Mouse (Mus musculus): ENCODE measurements around the gene Mon1a. TPM values are rescaled to one million over a fixed set of nuclear protein-coding genes. Genes with fewer than 3 reads are reported as not detected.

Mon1a gene
- total and polyA plus RNA-seq, 2 experiments from 2014 or later = 9.9 to 16.4 TPM

- no peak overlapping the region for H3K4me2 ChIP-seq (ENCODE audit: low read depth, low read length)
- ATAC-seq (ENCODE audit: insufficient read depth, low read depth) = no peak
- no peak overlapping the region for H3K27ac ChIP-seq (ENCODE audit: low read depth)
- peaks cover 11% of the 10 kb centered on the region for H3K4me1 ChIP-seq (ENCODE audit: control insufficient read depth, insufficient read depth)
- H3K27me3 ChIP-seq (ENCODE audit: control insufficient read depth, insufficient read depth, low read length) = no peaks in the 10 kb centered on the region
- H3K9me3 ChIP-seq (replicated peaks; ENCODE audit: control insufficient read depth, low read length) = no peaks in the 10 kb centered on the region
- no peak overlapping the region for H3K9ac ChIP-seq (replicated peaks; ENCODE audit: low read depth, low read length)
- TF ChIP-seq CTCF (IDR thresholded peaks at IDR 0.05; ENCODE audit: low read depth) (no peak), EP300 (IDR thresholded peaks at IDR 0.05; ENCODE audit: low read depth) (no peak)
- no peak overlapping the region for H3K4me3 ChIP-seq (ENCODE audit: low read depth, low read length)
- WGBS = 67% methylated on average over 5 of the region's 5 CpGs
- H3K36me3 ChIP-seq (replicated peaks; ENCODE audit: control insufficient read depth, insufficient read depth, low read length) = no peaks in the 10 kb centered on the region
- DNase-seq (ENCODE audit: low spot score) = no peak
Observed at GRCm38 (mm10) chr9:107919441-107919840, 31.5 kb downstream of the Mon1a start.

- peaks cover 30% of the 10 kb centered on the region for H3K4me1 ChIP-seq (ENCODE audit: control insufficient read depth, insufficient read depth)
- no peak overlapping the region for H3K4me3 ChIP-seq (ENCODE audit: low read depth, low read length)
- DNase-seq (ENCODE audit: low spot score) (no peak), ATAC-seq (ENCODE audit: insufficient read depth, low read depth) (peak; percentile 40; the same call in 1 of the 2 replicates)
- no peaks in the 10 kb centered on the region for H3K36me3 ChIP-seq (replicated peaks; ENCODE audit: control insufficient read depth, insufficient read depth, low read length)
- H3K4me2 ChIP-seq (ENCODE audit: low read depth, low read length) = no peak overlapping the region
- 51% methylated on average over 7 of the region's 7 CpGs for WGBS
- H3K9me3 ChIP-seq (replicated peaks; ENCODE audit: control insufficient read depth, low read length) = no peaks in the 10 kb centered on the region
- H3K27me3 ChIP-seq (ENCODE audit: control insufficient read depth, insufficient read depth, low read length) = no peaks in the 10 kb centered on the region
- H3K9ac ChIP-seq (replicated peaks; ENCODE audit: low read depth, low read length) = no peak overlapping the region
- TF ChIP-seq EP300 (IDR thresholded peaks at IDR 0.05; ENCODE audit: low read depth) (no peak), CTCF (IDR thresholded peaks at IDR 0.05; ENCODE audit: low read depth) (peak; percentile 46)
- no peak overlapping the region for H3K27ac ChIP-seq (ENCODE audit: low read depth)
Observed at GRCm38 (mm10) chr9:107923021-107923420, 35.1 kb downstream of the Mon1a start.

- Histone ChIP-seq H3K9ac (replicated peaks; ENCODE audit: low read depth, low read length) (no peak overlapping the region), H3K4me1 (ENCODE audit: control insufficient read depth, insufficient read depth) (peaks cover 38% of the 10 kb centered on the region), H3K27me3 (ENCODE audit: control insufficient read depth, insufficient read depth, low read length) (no peaks in the 10 kb centered on the region), H3K4me3 (ENCODE audit: low read depth, low read length) (no peak overlapping the region), H3K36me3 (replicated peaks; ENCODE audit: control insufficient read depth, insufficient read depth, low read length) (no peaks in the 10 kb centered on the region), H3K27ac (ENCODE audit: low read depth) (no peak overlapping the region), H3K4me2 (ENCODE audit: low read depth, low read length) (0 out of 2 replicates have a peak overlapping the region, but pooled peaks have one; percentile 10), H3K9me3 (replicated peaks; ENCODE audit: control insufficient read depth, low read length) (no peaks in the 10 kb centered on the region)
- WGBS = 16% methylated on average over 6 of the region's 6 CpGs
- no peak for TF ChIP-seq CTCF (IDR thresholded peaks at IDR 0.05; ENCODE audit: low read depth)
- TF ChIP-seq EP300 (IDR thresholded peaks at IDR 0.05; ENCODE audit: low read depth) = no peak
- DNase-seq (ENCODE audit: low spot score) = peak; percentile 45
- ATAC-seq (ENCODE audit: insufficient read depth, low read depth) = peak; percentile 57
Observed at GRCm38 (mm10) chr9:107923956-107924355, 36.0 kb downstream of the Mon1a start.

GRCm38 (mm10) chr9:107925251-107925650 lies 37.3 kb downstream of the Mon1a start:
- no peak overlapping the region for H3K4me2 ChIP-seq (ENCODE audit: low read depth, low read length)
- 48% methylated on average over 3 of the region's 3 CpGs for WGBS
- ATAC-seq (ENCODE audit: insufficient read depth, low read depth) = no peak
- no peaks in the 10 kb centered on the region for H3K9me3 ChIP-seq (replicated peaks; ENCODE audit: control insufficient read depth, low read length)
- no peak overlapping the region for H3K9ac ChIP-seq (replicated peaks; ENCODE audit: low read depth, low read length)
- no peaks in the 10 kb centered on the region for H3K27me3 ChIP-seq (ENCODE audit: control insufficient read depth, insufficient read depth, low read length)
- no peak for DNase-seq (ENCODE audit: low spot score)
- H3K36me3 ChIP-seq (replicated peaks; ENCODE audit: control insufficient read depth, insufficient read depth, low read length) = no peaks in the 10 kb centered on the region
- TF ChIP-seq EP300 (IDR thresholded peaks at IDR 0.05; ENCODE audit: low read depth) = no peak
- no peak for TF ChIP-seq CTCF (IDR thresholded peaks at IDR 0.05; ENCODE audit: low read depth)
- H3K4me1 ChIP-seq (ENCODE audit: control insufficient read depth, insufficient read depth) = peaks cover 38% of the 10 kb centered on the region
- H3K27ac ChIP-seq (ENCODE audit: low read depth) = no peak overlapping the region
- H3K4me3 ChIP-seq (ENCODE audit: low read depth, low read length) = no peak overlapping the region

- 19% methylated on average over 9 of the region's 9 CpGs for WGBS
- no peak for DNase-seq (ENCODE audit: low spot score)
- Histone ChIP-seq H3K4me1 (ENCODE audit: control insufficient read depth, insufficient read depth) (peaks cover 38% of the 10 kb centered on the region), H3K27me3 (ENCODE audit: control insufficient read depth, insufficient read depth, low read length) (no peaks in the 10 kb centered on the region), H3K4me3 (ENCODE audit: low read depth, low read length) (no peak overlapping the region), H3K9ac (replicated peaks; ENCODE audit: low read depth, low read length) (no peak overlapping the region), H3K27ac (ENCODE audit: low read depth) (no peak overlapping the region), H3K9me3 (replicated peaks; ENCODE audit: control insufficient read depth, low read length) (no peaks in the 10 kb centered on the region), H3K4me2 (ENCODE audit: low read depth, low read length) (no peak overlapping the region), H3K36me3 (replicated peaks; ENCODE audit: control insufficient read depth, insufficient read depth, low read length) (no peaks in the 10 kb centered on the region)
- ATAC-seq (ENCODE audit: insufficient read depth, low read depth) = 0 out of 2 replicates have a peak, but pooled peaks have one; percentile 36
- TF ChIP-seq CTCF (IDR thresholded peaks at IDR 0.05; ENCODE audit: low read depth) (no peak), EP300 (IDR thresholded peaks at IDR 0.05; ENCODE audit: low read depth) (no peak)
Observed at GRCm38 (mm10) chr9:107926920-107927420, 39.0 kb downstream of the Mon1a start.

GRCm38 (mm10) chr9:107927749-107928148 lies 39.8 kb downstream of the Mon1a start:
- TF ChIP-seq CTCF (IDR thresholded peaks at IDR 0.05; ENCODE audit: low read depth) (no peak), EP300 (IDR thresholded peaks at IDR 0.05; ENCODE audit: low read depth) (no peak)
- WGBS = 72% methylated on average over 5 of the region's 5 CpGs

More at GRCm38 (mm10) chr9:107927749-107928148, 39.8 kb downstream of the Mon1a start:
- H3K9ac ChIP-seq (replicated peaks; ENCODE audit: low read depth, low read length) = no peak overlapping the region
- H3K4me1 ChIP-seq (ENCODE audit: control insufficient read depth, insufficient read depth) = peaks cover 38% of the 10 kb centered on the region
- H3K4me3 ChIP-seq (ENCODE audit: low read depth, low read length) = no peak overlapping the region
- H3K36me3 ChIP-seq (replicated peaks; ENCODE audit: control insufficient read depth, insufficient read depth, low read length) = no peaks in the 10 kb centered on the region
- H3K27ac ChIP-seq (ENCODE audit: low read depth) = no peak overlapping the region
- DNase-seq (ENCODE audit: low spot score) (no peak), ATAC-seq (ENCODE audit: insufficient read depth, low read depth) (no peak)
- no peaks in the 10 kb centered on the region for H3K27me3 ChIP-seq (ENCODE audit: control insufficient read depth, insufficient read depth, low read length)
- H3K9me3 ChIP-seq (replicated peaks; ENCODE audit: control insufficient read depth, low read length) = no peaks in the 10 kb centered on the region
- no peak overlapping the region for H3K4me2 ChIP-seq (ENCODE audit: low read depth, low read length)

Data from heart, postnatal 0 days (tissue).